Mouse (Mus musculus) urinary bladder, postnatal 25 days (tissue): ENCODE measurements around the gene 4930438A08Rik.
"Not testable (repeated sequence)": the region's sequence is repeated elsewhere in the genome, so short reads cannot be mapped to it uniquely, and the experiment has no call there.

Source experiments
- DNase-seq: peaks from one replicate; pipeline ENCODE4 v3.0.0; 2022; ENCODE audit warnings: low spot score

The 4930438A08Rik gene

GRCm38 (mm10) chr11:58274572-58274971 lies at the start of gene 4930438A08Rik:
Gene 4930438A08Rik (plus strand): TSS chr11:58274799.
- DNase-seq: no peak

- DNase-seq: not testable (repeated sequence)
Observed at GRCm38 (mm10) chr11:58224872-58225271, 49.7 kb upstream of the 4930438A08Rik start.

DNA sequence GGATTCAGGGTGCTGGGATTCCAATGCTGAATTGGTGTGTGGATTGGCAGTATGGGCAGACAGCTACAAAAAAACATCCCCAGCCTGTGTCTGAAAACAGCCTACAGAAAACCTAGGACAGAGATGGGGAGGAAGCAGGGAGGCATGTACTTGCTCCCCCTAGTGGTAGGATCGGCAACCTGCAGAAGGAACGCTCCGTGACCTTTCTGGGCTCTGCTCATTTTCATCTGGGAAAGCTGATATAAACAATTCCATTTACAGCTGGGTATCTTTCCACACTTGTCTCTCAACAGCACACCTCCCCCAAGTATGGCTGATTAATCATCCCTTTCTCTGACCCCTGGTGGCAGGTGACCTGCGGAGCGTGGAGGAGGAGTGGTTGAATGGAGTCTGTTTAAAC lies 48.9 kb upstream of the 4930438A08Rik start:
- DNase-seq: peak; percentile 63

DNA sequence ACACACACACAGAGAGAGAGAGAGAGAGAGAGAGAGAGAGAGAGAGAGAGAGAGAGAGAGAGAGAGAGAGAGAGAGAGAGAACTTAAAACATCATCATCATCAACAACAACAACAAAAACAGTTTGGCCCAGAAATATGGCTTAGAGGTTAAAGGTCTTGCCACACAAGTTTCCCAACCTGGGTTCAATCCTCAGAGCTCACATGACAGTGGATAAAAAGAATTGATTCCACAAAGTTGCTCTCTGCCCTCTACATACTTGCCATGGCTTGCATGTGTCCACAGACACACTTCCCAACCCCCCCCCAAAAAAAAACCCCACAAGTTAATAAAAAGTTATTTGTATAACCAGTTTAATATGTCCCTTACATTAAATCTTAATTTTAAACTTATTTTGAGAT lies 48.2 kb upstream of the 4930438A08Rik start:
- DNase-seq: no peak

- DNase-seq: not testable (repeated sequence)
Observed at GRCm38 (mm10) chr11:58228021-58228420, 46.6 kb upstream of the 4930438A08Rik start.

DNA sequence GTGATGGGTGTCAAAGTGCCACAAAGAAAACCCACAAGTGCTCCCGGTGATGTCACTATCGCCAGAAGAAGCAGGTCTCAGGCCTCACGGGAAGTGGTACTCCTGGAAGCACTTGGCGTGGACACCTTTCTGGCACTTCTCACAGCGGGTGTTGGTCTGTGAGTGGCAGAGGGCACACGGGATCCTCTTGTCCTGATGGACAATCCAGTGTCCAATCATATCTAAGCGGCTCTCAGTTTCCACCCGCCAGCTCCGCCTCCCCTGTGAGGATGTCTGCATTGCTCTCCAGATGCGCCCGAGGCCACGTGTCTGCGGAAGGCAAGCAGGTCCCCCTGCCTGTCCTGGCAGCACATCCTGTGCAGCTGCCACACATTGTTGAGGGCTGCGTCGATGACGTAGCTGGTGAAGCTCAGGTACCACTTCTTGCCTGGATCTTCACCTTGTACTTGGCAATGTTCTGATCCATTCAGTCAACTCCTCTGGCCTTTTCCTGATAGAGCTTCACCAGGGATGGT lies 44.1 kb upstream of the 4930438A08Rik start:
- no peak for DNase-seq

GRCm38 (mm10) chr11:58231156-58231555 lies 43.4 kb upstream of the 4930438A08Rik start:
- DNase-seq: no peak

- not testable (repeated sequence) for DNase-seq
Observed at GRCm38 (mm10) chr11:58234551-58234950, 40.0 kb upstream of the 4930438A08Rik start.

GRCm38 (mm10) chr11:58235152-58235551 lies 39.4 kb upstream of the 4930438A08Rik start:
- no peak for DNase-seq

- peak; percentile 40 for DNase-seq
Observed at GRCm38 (mm10) chr11:58238840-58239791, 35.5 kb upstream of the 4930438A08Rik start.

GRCm38 (mm10) chr11:58247294-58247693 lies 27.3 kb upstream of the 4930438A08Rik start:
- no peak for DNase-seq

DNA sequence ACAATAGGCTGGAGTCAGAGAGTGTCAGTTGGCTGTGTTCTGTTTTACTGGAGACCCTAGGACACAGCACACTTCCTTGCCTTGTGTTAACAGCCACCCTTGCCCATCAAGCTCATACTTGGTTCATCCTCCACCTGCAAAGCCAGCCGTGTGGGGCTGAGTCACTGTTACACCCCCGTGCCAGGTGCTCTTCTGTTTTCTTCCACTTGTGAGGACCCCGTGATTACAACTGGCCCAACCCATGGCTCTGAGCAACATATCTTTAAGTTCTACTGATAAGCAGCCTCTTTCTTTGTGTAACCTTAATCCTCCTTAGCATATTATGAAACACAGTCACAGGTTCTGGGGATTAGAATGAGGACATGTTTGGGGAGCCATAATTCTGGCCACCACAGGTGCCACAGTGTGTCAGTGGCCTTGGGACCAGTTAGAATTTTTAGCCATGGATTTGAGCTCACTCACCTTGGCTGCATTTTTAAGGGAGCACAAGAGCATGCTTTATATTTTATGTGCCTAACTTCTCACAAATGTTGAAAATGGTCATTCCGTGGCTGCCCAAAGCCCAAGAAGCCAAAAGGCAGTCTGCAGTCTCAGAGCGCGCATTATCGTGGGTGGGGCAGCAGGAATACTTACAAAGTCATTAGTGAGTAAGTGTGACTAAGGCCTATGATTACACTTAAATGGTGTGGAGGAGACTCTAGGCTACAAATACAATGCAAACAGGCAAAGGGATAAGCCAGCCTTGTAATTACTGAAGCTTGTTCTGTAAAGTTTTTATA lies 25.2 kb upstream of the 4930438A08Rik start:
- DNase-seq: no peak

- DNase-seq: no peak
Observed at GRCm38 (mm10) chr11:58250550-58250949, 24.0 kb upstream of the 4930438A08Rik start.

DNA sequence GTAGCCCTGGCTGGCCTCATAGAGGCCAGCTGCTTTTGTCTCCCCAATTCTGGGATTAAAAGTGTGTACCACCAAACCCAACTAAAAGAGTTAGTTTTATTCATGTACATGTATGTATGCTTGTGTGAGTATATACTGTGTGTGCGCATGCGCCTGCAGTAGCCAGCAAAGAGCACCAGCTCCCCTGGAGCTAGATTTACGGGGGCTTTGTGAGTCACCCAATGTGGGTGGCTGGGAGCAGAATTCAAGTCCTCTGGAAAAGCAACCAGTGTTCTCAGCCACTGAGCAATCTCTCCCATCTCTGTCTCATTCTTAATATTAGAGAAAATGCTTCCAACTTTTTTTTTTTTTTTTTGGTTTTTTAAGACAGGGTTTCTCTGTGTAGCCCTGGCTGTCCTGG lies 20.2 kb upstream of the 4930438A08Rik start:
- no peak for DNase-seq

DNA sequence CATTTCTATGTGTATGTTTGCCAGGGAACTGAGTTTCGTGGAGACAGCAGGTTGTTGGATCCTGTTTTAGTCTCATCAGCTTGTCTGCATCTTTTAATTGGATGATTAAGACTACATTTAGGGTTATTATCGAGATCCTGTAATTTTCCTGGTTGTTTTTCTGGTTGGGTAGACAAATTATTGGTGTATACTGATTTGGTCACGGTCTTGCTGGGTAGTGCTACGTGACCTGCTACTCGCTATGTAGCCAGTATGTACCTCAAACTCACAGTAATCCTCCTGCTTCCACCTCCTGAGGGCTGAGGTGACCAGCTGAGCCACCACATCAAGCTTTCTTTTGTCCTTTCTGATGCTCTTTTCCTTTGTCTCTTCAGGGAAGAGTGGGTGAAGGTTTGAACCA lies 16.8 kb upstream of the 4930438A08Rik start:
- no peak for DNase-seq

- DNase-seq: no peak
Observed at GRCm38 (mm10) chr11:58260156-58260555, 14.4 kb upstream of the 4930438A08Rik start.

DNA sequence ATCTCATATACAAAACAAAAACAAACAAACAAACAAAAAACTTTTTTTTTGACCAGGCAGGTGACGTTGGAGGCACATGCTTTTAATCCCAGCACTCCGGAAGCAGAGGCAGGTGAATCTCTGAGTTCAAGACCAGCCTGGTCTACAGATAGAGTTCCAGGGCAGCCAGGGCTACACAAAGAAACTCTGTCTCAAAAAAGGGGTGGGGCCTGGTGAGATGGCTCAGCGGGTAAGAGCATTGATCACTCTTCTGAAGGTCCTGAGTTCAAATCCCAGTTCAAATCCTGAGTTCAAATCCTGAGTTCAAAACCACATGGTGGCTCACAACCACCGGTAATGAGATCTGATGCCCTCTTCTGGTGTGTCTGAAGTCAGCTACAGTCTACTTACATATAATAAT lies 12.8 kb upstream of the 4930438A08Rik start:
- DNase-seq: no peak

- no peak for DNase-seq
Observed at GRCm38 (mm10) chr11:58262336-58262735, 12.3 kb upstream of the 4930438A08Rik start.

GRCm38 (mm10) chr11:58263516-58263915 lies 11.1 kb upstream of the 4930438A08Rik start:
- no peak for DNase-seq

DNA sequence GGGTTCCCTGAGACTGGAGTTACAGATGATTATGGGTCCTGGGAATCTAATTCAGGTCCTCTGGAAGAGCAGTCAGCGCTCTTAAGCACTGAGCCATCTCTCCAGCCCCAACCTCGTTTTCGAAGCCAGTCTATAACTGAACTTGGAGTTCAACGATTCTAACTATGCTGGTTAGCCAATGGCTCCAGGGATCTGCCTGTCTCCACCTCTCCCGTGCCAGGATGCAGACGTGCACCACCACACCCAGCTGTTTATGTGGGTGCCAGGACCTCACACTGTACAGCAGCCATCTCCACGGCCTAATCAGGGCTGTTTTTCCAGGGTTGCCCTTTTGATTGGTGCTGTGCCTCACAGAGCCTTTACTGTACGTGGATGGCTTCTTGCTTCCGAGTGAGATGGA lies 10.1 kb upstream of the 4930438A08Rik start:
- DNase-seq: no peak

GRCm38 (mm10) chr11:58268285-58268684 lies 6.3 kb upstream of the 4930438A08Rik start:
- DNase-seq: no peak

DNA sequence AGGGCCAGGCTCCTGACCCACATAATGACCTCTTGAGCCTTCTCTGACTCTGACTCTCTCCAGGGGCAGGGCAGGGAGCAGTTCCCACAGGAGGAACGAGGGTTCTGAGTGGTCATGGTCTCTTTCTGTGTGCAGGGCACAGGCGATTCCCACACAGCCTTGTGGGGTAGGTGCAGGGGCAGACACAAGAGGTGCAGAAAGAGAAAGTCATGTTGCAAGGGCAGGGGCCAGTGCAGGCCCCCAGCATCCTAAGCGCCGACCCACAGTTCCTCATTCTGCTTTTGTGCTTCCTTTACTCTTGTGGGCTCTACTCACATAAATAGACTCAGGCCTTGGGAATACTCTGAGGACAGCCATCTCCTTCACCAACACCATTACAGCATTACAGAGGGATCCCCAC lies 1.2 kb downstream of the 4930438A08Rik start:
- no peak for DNase-seq
